Mouse (Mus musculus): ENCODE data around the gene Gm6525.

GRCm38 (mm10) chr3:84168943-84169342, 5.0 kb upstream of the Gm6525 start:
- TF ChIP-seq CTCF (IDR thresholded peaks at IDR 0.05) (no peak), EP300 (IDR thresholded peaks at IDR 0.05) (no peak)

All from lung, postnatal 0 days (tissue).